Mouse (Mus musculus): Measurements from ENCODE around the gene Idi2. TPM values are rescaled to one million over a fixed set of nuclear protein-coding genes. Genes with fewer than 3 reads are reported as not detected.
"Not testable (repeated sequence)": the region's sequence is repeated elsewhere in the genome, so short reads cannot be mapped to it uniquely, and the experiment has no call there.

The Idi2 gene
- polyA plus RNA-seq, 1 experiment from 2014 or later: 0.16 TPM

GRCm38 (mm10) chr13:8955127-8955526 is 2.5 kb downstream of the Idi2 start:
- not testable (repeated sequence) for H3K27me3 ChIP-seq (ENCODE audit: control insufficient read depth, insufficient read depth, low read length); DNase-seq (ENCODE audit: low spot score); ATAC-seq (ENCODE audit: insufficient number of reproducible peaks, low FRiP score, low TSS enrichment, low read depth); H3K9ac ChIP-seq (ENCODE audit: low read length); H3K4me3 ChIP-seq (ENCODE audit: low read depth, low read length); H3K4me2 ChIP-seq (ENCODE audit: low read depth, severe bottlenecking); H3K4me1 ChIP-seq (ENCODE audit: control insufficient read depth, insufficient read depth, low read length); H3K9me3 ChIP-seq (ENCODE audit: control insufficient read depth, low read length); H3K36me3 ChIP-seq (ENCODE audit: control insufficient read depth, insufficient read depth, low read length); H3K27ac ChIP-seq (replicated peaks; ENCODE audit: low read depth, low read length)
- WGBS: 73% methylated on average over 1 of the region's 2 CpGs

GRCm38 (mm10) chr13:8956873-8957272 is 4.2 kb downstream of the Idi2 start:
- DNase-seq (ENCODE audit: low spot score); H3K27ac ChIP-seq (replicated peaks; ENCODE audit: low read depth, low read length); H3K4me1 ChIP-seq (ENCODE audit: control insufficient read depth, insufficient read depth, low read length); H3K9ac ChIP-seq (ENCODE audit: low read length); H3K4me3 ChIP-seq (ENCODE audit: low read depth, low read length); H3K27me3 ChIP-seq (ENCODE audit: control insufficient read depth, insufficient read depth, low read length); H3K9me3 ChIP-seq (ENCODE audit: control insufficient read depth, low read length); H3K36me3 ChIP-seq (ENCODE audit: control insufficient read depth, insufficient read depth, low read length); H3K4me2 ChIP-seq (ENCODE audit: low read depth, severe bottlenecking); ATAC-seq (ENCODE audit: insufficient number of reproducible peaks, low FRiP score, low TSS enrichment, low read depth): not testable (repeated sequence)
- no CpG with 5 or more reads among the region's 5 CpGs for WGBS

- not testable (repeated sequence) for H3K27ac ChIP-seq (replicated peaks; ENCODE audit: low read depth, low read length); H3K9ac ChIP-seq (ENCODE audit: low read length); ATAC-seq (ENCODE audit: insufficient number of reproducible peaks, low FRiP score, low TSS enrichment, low read depth); H3K36me3 ChIP-seq (ENCODE audit: control insufficient read depth, insufficient read depth, low read length); H3K4me2 ChIP-seq (ENCODE audit: low read depth, severe bottlenecking); H3K27me3 ChIP-seq (ENCODE audit: control insufficient read depth, insufficient read depth, low read length); H3K4me1 ChIP-seq (ENCODE audit: control insufficient read depth, insufficient read depth, low read length); H3K4me3 ChIP-seq (ENCODE audit: low read depth, low read length); H3K9me3 ChIP-seq (ENCODE audit: control insufficient read depth, low read length); DNase-seq (ENCODE audit: low spot score)
- WGBS: 60% methylated on average over 1 of the region's 5 CpGs
Measured at GRCm38 (mm10) chr13:8959058-8959457, 6.4 kb downstream of the Idi2 start.

GRCm38 (mm10) chr13:8959554-8959953 is 6.9 kb downstream of the Idi2 start:
- WGBS: 86% methylated on average over 4 of the region's 6 CpGs
- not testable (repeated sequence) for DNase-seq (ENCODE audit: low spot score); H3K27me3 ChIP-seq (ENCODE audit: control insufficient read depth, insufficient read depth, low read length); H3K4me2 ChIP-seq (ENCODE audit: low read depth, severe bottlenecking); H3K36me3 ChIP-seq (ENCODE audit: control insufficient read depth, insufficient read depth, low read length); H3K27ac ChIP-seq (replicated peaks; ENCODE audit: low read depth, low read length); ATAC-seq (ENCODE audit: insufficient number of reproducible peaks, low FRiP score, low TSS enrichment, low read depth); H3K9me3 ChIP-seq (ENCODE audit: control insufficient read depth, low read length); H3K4me3 ChIP-seq (ENCODE audit: low read depth, low read length); H3K9ac ChIP-seq (ENCODE audit: low read length); H3K4me1 ChIP-seq (ENCODE audit: control insufficient read depth, insufficient read depth, low read length)

- ATAC-seq (ENCODE audit: insufficient number of reproducible peaks, low FRiP score, low TSS enrichment, low read depth): not testable (repeated sequence)
Measured at GRCm38 (mm10) chr13:8961128-8961888, 8.6 kb downstream of the Idi2 start.

GRCm38 (mm10) chr13:8962266-8962665 is 9.6 kb downstream of the Idi2 start:
- H3K4me1 ChIP-seq (ENCODE audit: control insufficient read depth, insufficient read depth, low read length); H3K27me3 ChIP-seq (ENCODE audit: control insufficient read depth, insufficient read depth, low read length); H3K4me2 ChIP-seq (ENCODE audit: low read depth, severe bottlenecking); H3K9me3 ChIP-seq (ENCODE audit: control insufficient read depth, low read length); ATAC-seq (ENCODE audit: insufficient number of reproducible peaks, low FRiP score, low TSS enrichment, low read depth); H3K27ac ChIP-seq (replicated peaks; ENCODE audit: low read depth, low read length); H3K9ac ChIP-seq (ENCODE audit: low read length); H3K4me3 ChIP-seq (ENCODE audit: low read depth, low read length); DNase-seq (ENCODE audit: low spot score); H3K36me3 ChIP-seq (ENCODE audit: control insufficient read depth, insufficient read depth, low read length): not testable (repeated sequence)
- 26% methylated on average over 5 of the region's 5 CpGs for WGBS

More at GRCm38 (mm10) chr13:8961128-8961888, 8.6 kb downstream of the Idi2 start:
- H3K9me3 ChIP-seq (ENCODE audit: control insufficient read depth, low read length); DNase-seq (ENCODE audit: low spot score); H3K4me1 ChIP-seq (ENCODE audit: control insufficient read depth, insufficient read depth, low read length); H3K27ac ChIP-seq (replicated peaks; ENCODE audit: low read depth, low read length); H3K36me3 ChIP-seq (ENCODE audit: control insufficient read depth, insufficient read depth, low read length); H3K9ac ChIP-seq (ENCODE audit: low read length); H3K27me3 ChIP-seq (ENCODE audit: control insufficient read depth, insufficient read depth, low read length); H3K4me3 ChIP-seq (ENCODE audit: low read depth, low read length); H3K4me2 ChIP-seq (ENCODE audit: low read depth, severe bottlenecking): not testable (repeated sequence)
- WGBS: 51% methylated on average over 3 of the region's 3 CpGs

- Histone ChIP-seq H3K27ac (replicated peaks; ENCODE audit: low read depth, low read length) (no peak overlapping the region), H3K9ac (ENCODE audit: low read length) (no peak overlapping the region), H3K9me3 (ENCODE audit: control insufficient read depth, low read length) (no peaks in the 10 kb centered on the region), H3K4me2 (ENCODE audit: low read depth, severe bottlenecking) (no peak overlapping the region), H3K4me1 (ENCODE audit: control insufficient read depth, insufficient read depth, low read length) (no peaks in the 10 kb centered on the region), H3K36me3 (ENCODE audit: control insufficient read depth, insufficient read depth, low read length) (peaks cover 5% of the 10 kb centered on the region; the same call in 1 of the 2 replicates), H3K27me3 (ENCODE audit: control insufficient read depth, insufficient read depth, low read length) (no peaks in the 10 kb centered on the region), H3K4me3 (ENCODE audit: low read depth, low read length) (no peak overlapping the region)
- WGBS: 91% methylated on average over 5 of the region's 5 CpGs
- ATAC-seq (ENCODE audit: insufficient number of reproducible peaks, low FRiP score, low TSS enrichment, low read depth): no peak
- no peak for DNase-seq (ENCODE audit: low spot score)
Measured at GRCm38 (mm10) chr13:8965224-8965623, 12.6 kb downstream of the Idi2 start.

GRCm38 (mm10) chr13:8967742-8968141 is 15.1 kb downstream of the Idi2 start:
- 89% methylated on average over 8 of the region's 8 CpGs for whole genome bisulfite sequencing
- H3K27me3 ChIP-seq (ENCODE audit: control insufficient read depth, insufficient read depth, low read length): no peaks in the 10 kb centered on the region
- no peaks in the 10 kb centered on the region for H3K4me1 ChIP-seq (ENCODE audit: control insufficient read depth, insufficient read depth, low read length)
- no peak overlapping the region for H3K27ac ChIP-seq (replicated peaks; ENCODE audit: low read depth, low read length)
- no peak overlapping the region for H3K9ac ChIP-seq (ENCODE audit: low read length)
- peaks cover 9% of the 10 kb centered on the region; the same call in 1 of the 2 replicates for H3K36me3 ChIP-seq (ENCODE audit: control insufficient read depth, insufficient read depth, low read length)
- H3K9me3 ChIP-seq (ENCODE audit: control insufficient read depth, low read length): no peaks in the 10 kb centered on the region
- H3K4me3 ChIP-seq (ENCODE audit: low read depth, low read length): no peak overlapping the region
- no peak for ATAC-seq (ENCODE audit: insufficient number of reproducible peaks, low FRiP score, low TSS enrichment, low read depth)
- no peak overlapping the region for H3K4me2 ChIP-seq (ENCODE audit: low read depth, severe bottlenecking)
- DNase-seq (ENCODE audit: low spot score): no peak

GRCm38 (mm10) chr13:8972369-8972768 is 19.7 kb downstream of the Idi2 start:
- ATAC-seq (ENCODE audit: insufficient number of reproducible peaks, low FRiP score, low TSS enrichment, low read depth) (no peak), DNase-seq (ENCODE audit: low spot score) (no peak)
- Histone ChIP-seq H3K36me3 (ENCODE audit: control insufficient read depth, insufficient read depth, low read length) (peaks cover 34% of the 10 kb centered on the region), H3K9me3 (ENCODE audit: control insufficient read depth, low read length) (no peaks in the 10 kb centered on the region), H3K9ac (ENCODE audit: low read length) (no peak overlapping the region), H3K4me2 (ENCODE audit: low read depth, severe bottlenecking) (no peak overlapping the region), H3K4me1 (ENCODE audit: control insufficient read depth, insufficient read depth, low read length) (no peaks in the 10 kb centered on the region), H3K4me3 (ENCODE audit: low read depth, low read length) (no peak overlapping the region), H3K27ac (replicated peaks; ENCODE audit: low read depth, low read length) (no peak overlapping the region), H3K27me3 (ENCODE audit: control insufficient read depth, insufficient read depth, low read length) (no peaks in the 10 kb centered on the region)

Data from limb, embryonic 11.5 days (tissue).